Mouse (Mus musculus) 3T3-L1 (cell line): ENCODE data around the gene Nrcam.

Experiments used
- DNase-seq: peaks from one replicate; pipeline ENCODE4 v3.0.0-alpha.2; 2015; ENCODE audit warnings: low read depth, low spot score

Gene Nrcam

GRCm38 (mm10) chr12:44357881-44358280, 29.2 kb downstream of the Nrcam start:
- no peak for DNase-seq

- DNase-seq = peak; percentile 3
These were observed 42.5 kb downstream of the Nrcam start for GRCm38 (mm10) chr12:44371076-44371710.

GRCm38 (mm10) chr12:44375956-44376355, 47.3 kb downstream of the Nrcam start:
- DNase-seq = no peak

GRCm38 (mm10) chr12:44378431-44379161, 49.9 kb downstream of the Nrcam start:
- no peak for DNase-seq

GRCm38 (mm10) chr12:44380805-44381204, 52.1 kb downstream of the Nrcam start:
- no peak for DNase-seq

GRCm38 (mm10) chr12:44386398-44386797, 57.7 kb downstream of the Nrcam start:
- no peak for DNase-seq

- DNase-seq = no peak
These were observed 59.5 kb downstream of the Nrcam start for GRCm38 (mm10) chr12:44388220-44388619.

GRCm38 (mm10) chr12:44390391-44391137, 61.9 kb downstream of the Nrcam start:
- no peak for DNase-seq

GRCm38 (mm10) chr12:44394901-44395300, 66.2 kb downstream of the Nrcam start:
- no peak for DNase-seq

GRCm38 (mm10) chr12:44397782-44398181, 69.1 kb downstream of the Nrcam start:
- no peak for DNase-seq

GRCm38 (mm10) chr12:44402134-44402533, 73.4 kb downstream of the Nrcam start:
- DNase-seq = no peak

- DNase-seq = no peak
These were observed 74.6 kb downstream of the Nrcam start for GRCm38 (mm10) chr12:44403270-44403669.

GRCm38 (mm10) chr12:44403731-44404424, 75.2 kb downstream of the Nrcam start:
- no peak for DNase-seq

- DNase-seq = no peak
These were observed 81.1 kb downstream of the Nrcam start for GRCm38 (mm10) chr12:44409786-44410185.

- DNase-seq = no peak
These were observed 82.3 kb downstream of the Nrcam start for GRCm38 (mm10) chr12:44411031-44411430.

- no peak for DNase-seq
These were observed 93.6 kb downstream of the Nrcam start for GRCm38 (mm10) chr12:44422154-44422866.

- DNase-seq = no peak
These were observed 94.2 kb downstream of the Nrcam start for GRCm38 (mm10) chr12:44422867-44423255.

- no peak for DNase-seq
These were observed 95.3 kb downstream of the Nrcam start for GRCm38 (mm10) chr12:44424011-44424410.

- peak; percentile 2 for DNase-seq
These were observed 96.4 kb downstream of the Nrcam start for GRCm38 (mm10) chr12:44425040-44425439.

- no peak for DNase-seq
These were observed 101.7 kb downstream of the Nrcam start for GRCm38 (mm10) chr12:44430335-44430734.

- DNase-seq = no peak
These were observed 102.3 kb downstream of the Nrcam start for GRCm38 (mm10) chr12:44430996-44431395.
